27 mouse cellular contexts compared by ENCODE assay signal in genomic region chr14:119250353-119250752, GRCm38 (mm10).
DNase-seq lines count a peak whose midpoint lies in the region; ATAC-seq lines count a peak whose summit lies in the region.
"Had no signal": no experiment of that assay in that cellular context is flagged by ENCODE, and none has a peak within 500 bp of the region (broad histone marks: within the 10 kb centered on the region; RNA-seq: fewer than 3 reads in every experiment).

No protein-coding gene starts in this region.

- peak overlapping the region; percentile 51; the same call in 1 of the 2 replicates for H3K27ac ChIP-seq in limb, embryonic 12.5 days
- no peak overlapping the region for H3K27ac ChIP-seq in limb, embryonic 10.5 days
- H3K27ac ChIP-seq in limb, embryonic 13.5 days: peak overlapping the region; percentile 58; the same call in 1 of the 2 replicates
- H3K27ac ChIP-seq in limb, embryonic 15.5 days: no peak overlapping the region
- H3K27ac ChIP-seq: embryonic facial prominence, embryonic 13.5 days; forebrain, embryonic 10.5 days; forebrain, embryonic 13.5 days; heart, embryonic 15.5 days; hindbrain, embryonic 12.5 days; hindbrain, embryonic 15.5 days had no signal

- ATAC-seq in limb, embryonic 12.5 days (ENCODE audit: insufficient number of reproducible peaks, insufficient read depth, low FRiP score, low TSS enrichment, low read depth): no peak
- ATAC-seq in limb, embryonic 13.5 days (ENCODE audit: low FRiP score, low read depth): peak; percentile 75
- ATAC-seq in limb, embryonic 15.5 days (ENCODE audit: insufficient number of reproducible peaks, low FRiP score, low TSS enrichment, low read depth): 0 out of 2 replicates have a peak, but pooled peaks have one; percentile 30
- ATAC-seq: CD4-positive, CD25-positive, alpha-beta regulatory T cell, adult 4 months; forebrain, embryonic 13.5 days; forebrain, embryonic 16.5 days; intestine, embryonic 16.5 days had no signal

- DNase-seq in gastrocnemius, postnatal 25 days: peak; percentile 8
- no peak for DNase-seq in gastrocnemius, adult 18-20 months (ENCODE audit: low spot score)
- no peak for DNase-seq in limb, embryonic 10.5 days (ENCODE audit: low spot score)
- DNase-seq in adrenal gland, postnatal 14 days: no peak
- DNase-seq: adrenal gland, adult 2 months; adrenal gland, postnatal 36 days; cerebellum, adult 11 months; cerebellum, adult 2 months; cerebellum, adult 9-11 months; cerebellum, postnatal 25 days; heart, adult 11 months; heart, postnatal 14 days; heart, postnatal 4 days; kidney, adult 18-20 months had no signal

- H3K4me1 ChIP-seq in limb, embryonic 12.5 days (replicated peaks): no peaks in the 10 kb centered on the region
- H3K4me1 ChIP-seq in limb, embryonic 10.5 days: 0 out of 2 replicates have a peak, but pooled peaks cover 4% of the 10 kb centered on the region
- 0 out of 2 replicates have a peak, but pooled peaks cover 4% of the 10 kb centered on the region for H3K4me1 ChIP-seq in limb, embryonic 13.5 days
- H3K4me1 ChIP-seq in limb, embryonic 15.5 days: no peaks in the 10 kb centered on the region
- H3K4me1 ChIP-seq: embryonic facial prominence, embryonic 13.5 days; forebrain, embryonic 10.5 days; forebrain, embryonic 13.5 days; heart, embryonic 12.5 days; heart, embryonic 15.5 days; hindbrain, embryonic 12.5 days; hindbrain, embryonic 15.5 days had no signal

- no peak overlapping the region for H3K4me3 ChIP-seq in limb, embryonic 12.5 days (replicated peaks)
- no peak overlapping the region for H3K4me3 ChIP-seq in limb, embryonic 10.5 days
- H3K4me3 ChIP-seq in limb, embryonic 13.5 days: no peak overlapping the region
- no peak overlapping the region for H3K4me3 ChIP-seq in limb, embryonic 15.5 days
- H3K4me3 ChIP-seq: embryonic facial prominence, embryonic 13.5 days; forebrain, embryonic 10.5 days; forebrain, embryonic 13.5 days; heart, embryonic 12.5 days; heart, embryonic 15.5 days; hindbrain, embryonic 12.5 days; hindbrain, embryonic 15.5 days had no signal

- WGBS in limb, embryonic 12.5 days: 53% methylated on average over 10 of the region's 10 CpGs
- WGBS in limb, embryonic 10.5 days: 85% methylated on average over 10 of the region's 10 CpGs
- WGBS in limb, embryonic 13.5 days: 39% methylated on average over 10 of the region's 10 CpGs
- WGBS in limb, embryonic 15.5 days: 47% methylated on average over 10 of the region's 10 CpGs

- no peaks in the 10 kb centered on the region for H3K36me3 ChIP-seq in limb, embryonic 12.5 days
- H3K36me3 ChIP-seq in limb, embryonic 10.5 days: no peaks in the 10 kb centered on the region
- H3K36me3 ChIP-seq in limb, embryonic 13.5 days: no peaks in the 10 kb centered on the region
- no peaks in the 10 kb centered on the region for H3K36me3 ChIP-seq in limb, embryonic 15.5 days
- H3K36me3 ChIP-seq: embryonic facial prominence, embryonic 13.5 days; forebrain, embryonic 10.5 days; heart, embryonic 12.5 days; heart, embryonic 15.5 days; hindbrain, embryonic 12.5 days; hindbrain, embryonic 15.5 days had no signal

- no peak overlapping the region for H3K9ac ChIP-seq in limb, embryonic 12.5 days (replicated peaks)
- no peak overlapping the region for H3K9ac ChIP-seq in limb, embryonic 13.5 days
- H3K9ac ChIP-seq in limb, embryonic 15.5 days: no peak overlapping the region
- H3K9ac ChIP-seq: embryonic facial prominence, embryonic 13.5 days; forebrain, embryonic 13.5 days; heart, embryonic 12.5 days; heart, embryonic 15.5 days; hindbrain, embryonic 12.5 days; hindbrain, embryonic 15.5 days had no signal

- no peaks in the 10 kb centered on the region for H3K27me3 ChIP-seq in limb, embryonic 12.5 days
- no peaks in the 10 kb centered on the region for H3K27me3 ChIP-seq in limb, embryonic 10.5 days (ENCODE audit: low read depth, poor library complexity, severe bottlenecking)
- no peaks in the 10 kb centered on the region for H3K27me3 ChIP-seq in limb, embryonic 13.5 days
- no peaks in the 10 kb centered on the region for H3K27me3 ChIP-seq in limb, embryonic 15.5 days
- H3K27me3 ChIP-seq: embryonic facial prominence, embryonic 13.5 days; forebrain, embryonic 13.5 days; heart, embryonic 12.5 days; heart, embryonic 15.5 days; hindbrain, embryonic 12.5 days; hindbrain, embryonic 15.5 days had no signal

- H3K9me3 ChIP-seq in limb, embryonic 12.5 days: no peaks in the 10 kb centered on the region
- H3K9me3 ChIP-seq in limb, embryonic 10.5 days (replicated peaks): no peaks in the 10 kb centered on the region
- no peaks in the 10 kb centered on the region for H3K9me3 ChIP-seq in limb, embryonic 13.5 days
- H3K9me3 ChIP-seq in limb, embryonic 15.5 days: no peaks in the 10 kb centered on the region
- H3K9me3 ChIP-seq: embryonic facial prominence, embryonic 13.5 days; forebrain, embryonic 10.5 days; forebrain, embryonic 13.5 days; heart, embryonic 12.5 days; heart, embryonic 15.5 days; hindbrain, embryonic 12.5 days; hindbrain, embryonic 15.5 days had no signal

- no peak overlapping the region for H3K4me2 ChIP-seq in limb, embryonic 12.5 days
- peak overlapping the region; percentile 21 for H3K4me2 ChIP-seq in limb, embryonic 13.5 days (replicated peaks)
- H3K4me2 ChIP-seq in limb, embryonic 15.5 days: no peak overlapping the region
- H3K4me2 ChIP-seq: embryonic facial prominence, embryonic 13.5 days; forebrain, embryonic 13.5 days; heart, embryonic 12.5 days; heart, embryonic 15.5 days; hindbrain, embryonic 12.5 days; hindbrain, embryonic 15.5 days had no signal

Comparison
In these comparisons a context has a peak if more than half of its experiments do, and no peak if none do; other contexts are left out.
1. H3K27ac ChIP-seq: peak in limb, embryonic 12.5 days (single experiment) and limb, embryonic 13.5 days (single experiment); none in limb, embryonic 10.5 days (single experiment) and limb, embryonic 15.5 days (single experiment).